Mouse (Mus musculus): Measurements from ENCODE around the gene Polg2. TPM values are rescaled to one million over a fixed set of nuclear protein-coding genes. Genes with fewer than 3 reads are reported as not detected.
"Not testable (repeated sequence)": the region's sequence is repeated elsewhere in the genome, so short reads cannot be mapped to it uniquely, and the experiment has no call there.

The Polg2 gene
- polyA plus RNA-seq, 1 experiment from 2014 or later = 10.1 TPM

GRCm38 (mm10) chr11:106807442-106807841 is 28.1 kb upstream of the Polg2 start:
- ATAC-seq; H3K4me3 ChIP-seq (ENCODE audit: low read depth, low read length); H3K27ac ChIP-seq (ENCODE audit: low read depth, low read length); H3K27me3 ChIP-seq (replicated peaks; ENCODE audit: control insufficient read depth, insufficient read depth, low read length); H3K9me3 ChIP-seq (replicated peaks; ENCODE audit: control insufficient read depth, low read length); H3K4me1 ChIP-seq (ENCODE audit: control insufficient read depth, insufficient read depth, low read length); H3K4me2 ChIP-seq (ENCODE audit: low read length); DNase-seq (ENCODE audit: low spot score); H3K9ac ChIP-seq (ENCODE audit: low read length): not testable (repeated sequence)
- WGBS = 76% methylated on average over 1 of the region's 1 CpGs
- H3K36me3 ChIP-seq (ENCODE audit: control insufficient read depth, insufficient read depth, low read length) = peaks cover 71% of the 10 kb centered on the region

DNA sequence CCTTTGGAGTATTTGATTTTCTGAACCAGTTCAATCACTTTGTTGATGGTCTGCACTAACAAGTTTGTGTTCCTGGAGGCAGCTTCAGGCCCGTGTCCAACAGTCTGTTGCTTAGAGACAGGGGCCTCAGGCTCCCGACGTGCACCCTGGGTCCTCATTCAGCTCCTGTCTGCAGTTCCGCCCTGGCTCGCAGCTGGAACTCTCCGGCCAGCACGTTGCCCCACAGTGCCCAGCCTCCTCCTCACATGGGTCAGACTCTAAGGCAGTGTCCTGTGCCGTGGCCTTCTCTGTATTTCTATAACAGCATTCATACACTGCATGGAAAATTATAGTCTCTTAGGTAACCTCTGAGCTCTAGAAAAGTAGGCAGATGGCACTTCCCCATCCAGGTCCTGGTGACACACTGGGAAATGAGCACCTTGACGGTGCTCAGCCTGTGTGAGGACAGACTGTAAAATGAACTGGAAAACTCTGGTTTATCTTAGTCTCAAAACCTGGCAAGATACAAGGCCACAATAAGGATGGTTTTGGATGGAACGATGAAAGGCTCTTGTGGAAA is 22.8 kb upstream of the Polg2 start:
- H3K4me3 ChIP-seq (ENCODE audit: low read depth, low read length) = no peak overlapping the region
- no peaks in the 10 kb centered on the region for H3K9me3 ChIP-seq (replicated peaks; ENCODE audit: control insufficient read depth, low read length)
- peaks cover 81% of the 10 kb centered on the region for H3K36me3 ChIP-seq (ENCODE audit: control insufficient read depth, insufficient read depth, low read length)
- H3K27me3 ChIP-seq (replicated peaks; ENCODE audit: control insufficient read depth, insufficient read depth, low read length) = no peaks in the 10 kb centered on the region
- WGBS = 87% methylated on average over 10 of the region's 10 CpGs
- no peaks in the 10 kb centered on the region for H3K4me1 ChIP-seq (ENCODE audit: control insufficient read depth, insufficient read depth, low read length)
- H3K9ac ChIP-seq (ENCODE audit: low read length) = no peak overlapping the region
- H3K27ac ChIP-seq (ENCODE audit: low read depth, low read length) = no peak overlapping the region
- no peak for DNase-seq (ENCODE audit: low spot score)
- no peak for ATAC-seq
- no peak overlapping the region for H3K4me2 ChIP-seq (ENCODE audit: low read length)

- Histone ChIP-seq H3K9me3 (replicated peaks; ENCODE audit: control insufficient read depth, low read length) (no peaks in the 10 kb centered on the region), H3K9ac (ENCODE audit: low read length) (no peak overlapping the region), H3K4me3 (ENCODE audit: low read depth, low read length) (no peak overlapping the region), H3K4me1 (ENCODE audit: control insufficient read depth, insufficient read depth, low read length) (no peaks in the 10 kb centered on the region), H3K27ac (ENCODE audit: low read depth, low read length) (no peak overlapping the region), H3K36me3 (ENCODE audit: control insufficient read depth, insufficient read depth, low read length) (peaks cover 70% of the 10 kb centered on the region), H3K27me3 (replicated peaks; ENCODE audit: control insufficient read depth, insufficient read depth, low read length) (no peaks in the 10 kb centered on the region), H3K4me2 (ENCODE audit: low read length) (no peak overlapping the region)
- no peak for ATAC-seq
- DNase-seq (ENCODE audit: low spot score) = no peak
- WGBS = 83% methylated on average over 9 of the region's 9 CpGs
Observed at GRCm38 (mm10) chr11:106795679-106796078, 16.3 kb upstream of the Polg2 start.

- no peak overlapping the region for H3K9ac ChIP-seq (ENCODE audit: low read length)
- peaks cover 51% of the 10 kb centered on the region for H3K36me3 ChIP-seq (ENCODE audit: control insufficient read depth, insufficient read depth, low read length)
- DNase-seq (ENCODE audit: low spot score) (no peak), ATAC-seq (no peak)
- H3K4me2 ChIP-seq (ENCODE audit: low read length) = no peak overlapping the region
- 80% methylated on average over 4 of the region's 4 CpGs for WGBS
- peaks cover 4% of the 10 kb centered on the region; the same call in 1 of the 2 replicates for H3K4me1 ChIP-seq (ENCODE audit: control insufficient read depth, insufficient read depth, low read length)
- H3K4me3 ChIP-seq (ENCODE audit: low read depth, low read length) = no peak overlapping the region
- H3K9me3 ChIP-seq (replicated peaks; ENCODE audit: control insufficient read depth, low read length) = no peaks in the 10 kb centered on the region
- no peaks in the 10 kb centered on the region for H3K27me3 ChIP-seq (replicated peaks; ENCODE audit: control insufficient read depth, insufficient read depth, low read length)
- H3K27ac ChIP-seq (ENCODE audit: low read depth, low read length) = no peak overlapping the region
Observed at GRCm38 (mm10) chr11:106793846-106794245, 14.5 kb upstream of the Polg2 start.

GRCm38 (mm10) chr11:106789649-106790048 is 10.3 kb upstream of the Polg2 start:
- ATAC-seq (no peak), DNase-seq (ENCODE audit: low spot score) (peak; percentile 47)
- no peaks in the 10 kb centered on the region for H3K27me3 ChIP-seq (replicated peaks; ENCODE audit: control insufficient read depth, insufficient read depth, low read length)
- peak overlapping the region; percentile 98 for H3K4me3 ChIP-seq (ENCODE audit: low read depth, low read length)
- peak overlapping the region; percentile 100 for H3K9ac ChIP-seq (ENCODE audit: low read length)
- peaks cover 15% of the 10 kb centered on the region for H3K4me1 ChIP-seq (ENCODE audit: control insufficient read depth, insufficient read depth, low read length)
- H3K9me3 ChIP-seq (replicated peaks; ENCODE audit: control insufficient read depth, low read length) = no peaks in the 10 kb centered on the region
- peaks cover 41% of the 10 kb centered on the region for H3K36me3 ChIP-seq (ENCODE audit: control insufficient read depth, insufficient read depth, low read length)
- WGBS = 0% methylated on average over 6 of the region's 6 CpGs
- H3K27ac ChIP-seq (ENCODE audit: low read depth, low read length) = peak overlapping the region; percentile 99
- H3K4me2 ChIP-seq (ENCODE audit: low read length) = peak overlapping the region; percentile 72

GRCm38 (mm10) chr11:106788775-106789459 is 9.6 kb upstream of the Polg2 start, which contains the start of the genes Ddx5 and Cep95:
Gene Ddx5, minus strand, starts transcription at chr11:106789185.
Gene Cep95, plus strand, starts transcription at chr11:106789252.
- Histone ChIP-seq H3K4me1 (ENCODE audit: control insufficient read depth, insufficient read depth, low read length) (peaks cover 15% of the 10 kb centered on the region), H3K27me3 (replicated peaks; ENCODE audit: control insufficient read depth, insufficient read depth, low read length) (no peaks in the 10 kb centered on the region), H3K4me3 (ENCODE audit: low read depth, low read length) (peak within 1 kb of the TSS; percentile 98), H3K27ac (ENCODE audit: low read depth, low read length) (peak within 1 kb of the TSS; percentile 99), H3K9me3 (replicated peaks; ENCODE audit: control insufficient read depth, low read length) (no peaks in the 10 kb centered on the region), H3K9ac (ENCODE audit: low read length) (peak within 1 kb of the TSS; percentile 100), H3K36me3 (ENCODE audit: control insufficient read depth, insufficient read depth, low read length) (peaks cover 41% of the 10 kb centered on the region), H3K4me2 (ENCODE audit: low read length) (peak within 1 kb of the TSS; percentile 72)
- ATAC-seq = peak; percentile 91
- peak; percentile 99 for DNase-seq (ENCODE audit: low spot score)
- WGBS = 0% methylated on average over 57 of the region's 58 CpGs

DNA sequence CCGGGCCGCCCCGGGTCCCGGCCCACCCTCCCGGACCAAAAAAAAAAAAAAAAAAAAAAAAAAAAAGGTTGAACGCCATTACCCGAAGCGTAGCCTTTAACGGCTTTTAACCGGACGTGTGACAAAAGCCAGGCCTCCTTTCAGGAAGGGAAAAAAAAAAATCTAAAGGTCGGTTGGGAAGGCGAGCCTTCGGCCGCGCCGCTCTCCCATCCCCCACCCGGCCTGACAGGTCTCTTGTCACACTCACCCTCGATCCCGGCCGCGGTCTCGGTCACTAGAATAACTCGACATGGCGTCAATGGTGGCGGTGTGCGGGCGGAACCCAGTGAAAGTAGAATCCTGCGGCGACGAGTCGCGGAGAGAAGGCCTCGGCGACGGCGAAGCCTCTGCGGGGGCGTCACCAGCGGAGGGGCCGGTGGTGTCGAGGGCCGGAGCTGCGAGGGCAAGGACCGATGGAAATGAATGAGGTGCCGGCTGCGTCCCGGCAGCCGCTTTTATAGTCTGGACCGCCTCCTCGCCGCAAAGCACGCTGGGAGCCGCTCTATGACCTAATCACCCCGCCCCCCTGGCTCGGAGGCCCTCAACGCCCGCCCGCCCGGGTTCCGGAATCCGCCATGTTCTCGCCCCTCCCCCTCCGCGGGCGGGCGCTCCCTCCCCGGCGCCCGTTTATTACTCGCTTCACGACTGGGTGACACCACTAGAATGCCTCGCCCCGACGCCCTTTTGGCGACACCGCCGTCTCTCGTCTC is 8.9 kb upstream of the Polg2 start:
- H3K36me3 ChIP-seq (ENCODE audit: control insufficient read depth, insufficient read depth, low read length) = peaks cover 47% of the 10 kb centered on the region
- H3K4me3 ChIP-seq (ENCODE audit: low read depth, low read length) = peak overlapping the region; percentile 98
- peaks cover 15% of the 10 kb centered on the region for H3K4me1 ChIP-seq (ENCODE audit: control insufficient read depth, insufficient read depth, low read length)

GRCm38 (mm10) chr11:106787131-106788025 is 8.0 kb upstream of the Polg2 start:
- Histone ChIP-seq H3K4me1 (ENCODE audit: control insufficient read depth, insufficient read depth, low read length) (peaks cover 15% of the 10 kb centered on the region), H3K27me3 (replicated peaks; ENCODE audit: control insufficient read depth, insufficient read depth, low read length) (no peaks in the 10 kb centered on the region), H3K4me2 (ENCODE audit: low read length) (peak overlapping the region; percentile 64), H3K27ac (ENCODE audit: low read depth, low read length) (peak overlapping the region; percentile 99), H3K4me3 (ENCODE audit: low read depth, low read length) (peak overlapping the region; percentile 98), H3K9me3 (replicated peaks; ENCODE audit: control insufficient read depth, low read length) (no peaks in the 10 kb centered on the region), H3K36me3 (ENCODE audit: control insufficient read depth, insufficient read depth, low read length) (peaks cover 49% of the 10 kb centered on the region), H3K9ac (ENCODE audit: low read length) (peak overlapping the region; percentile 100)
- WGBS = 1% methylated on average over 65 of the region's 65 CpGs
- ATAC-seq (peak; percentile 32), DNase-seq (ENCODE audit: low spot score) (peak; percentile 93)

More for the DNA sequence above, 8.9 kb upstream of the Polg2 start:
- DNase-seq (ENCODE audit: low spot score) (peak; percentile 98), ATAC-seq (peak; percentile 81)
- Histone ChIP-seq H3K4me2 (ENCODE audit: low read length) (peak overlapping the region; percentile 72), H3K9ac (ENCODE audit: low read length) (peak overlapping the region; percentile 100), H3K27me3 (replicated peaks; ENCODE audit: control insufficient read depth, insufficient read depth, low read length) (no peaks in the 10 kb centered on the region), H3K27ac (ENCODE audit: low read depth, low read length) (peak overlapping the region; percentile 99), H3K9me3 (replicated peaks; ENCODE audit: control insufficient read depth, low read length) (no peaks in the 10 kb centered on the region)
- under 1% methylated on average over 72 of the region's 79 CpGs for WGBS

Data from forebrain, embryonic 14.5 days (tissue).